Mouse (Mus musculus): ENCODE results near the gene Hyou1. TPM values are rescaled to one million over a fixed set of nuclear protein-coding genes. Genes with fewer than 3 reads are reported as not detected.

Hyou1 gene
- polyA plus RNA-seq (2017; shearing (Covaris generic)), result 15.6 TPM

DNA sequence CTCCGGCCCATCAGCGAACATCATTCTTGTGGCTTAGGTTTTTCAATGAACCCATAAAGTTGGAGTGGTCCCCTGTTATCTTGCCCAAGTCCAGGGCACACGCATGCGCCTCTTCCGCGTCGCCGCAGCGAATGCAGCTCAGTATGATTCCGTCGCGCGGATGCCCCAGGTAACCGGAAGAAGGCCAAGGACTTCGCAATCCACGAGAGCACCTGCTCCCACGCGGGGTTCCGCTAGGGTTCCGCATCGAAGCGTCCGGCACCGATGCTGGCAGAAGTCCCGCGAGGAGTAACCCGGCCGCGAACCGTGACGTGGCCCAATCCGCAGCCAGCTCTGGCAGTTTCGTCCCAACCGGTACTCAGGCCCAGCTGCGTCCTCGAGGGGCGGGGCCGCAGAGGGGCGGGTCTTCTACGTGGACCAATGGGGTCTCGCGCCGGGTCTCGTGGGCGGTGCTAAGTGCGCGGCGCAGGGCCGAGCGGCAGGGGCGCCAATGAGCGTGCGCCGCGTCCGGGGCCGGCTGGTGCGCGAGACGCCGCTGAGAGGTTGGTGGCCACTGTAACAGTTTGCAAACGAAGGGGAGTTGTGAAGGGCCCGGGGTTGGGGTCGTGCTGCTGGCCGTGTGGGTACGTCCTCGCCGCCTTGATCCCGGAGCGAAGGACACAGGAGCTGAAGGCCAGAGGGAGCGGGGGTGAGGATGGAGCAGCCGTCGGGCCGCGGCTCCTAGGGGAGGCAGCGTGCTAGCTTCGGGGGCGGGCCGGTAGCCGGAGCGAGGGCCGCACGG lies at the start of gene Hyou1:
TSS of gene Hyou1 (plus strand) at position 437 of the 781 bp plus-strand sequence.

DNA sequence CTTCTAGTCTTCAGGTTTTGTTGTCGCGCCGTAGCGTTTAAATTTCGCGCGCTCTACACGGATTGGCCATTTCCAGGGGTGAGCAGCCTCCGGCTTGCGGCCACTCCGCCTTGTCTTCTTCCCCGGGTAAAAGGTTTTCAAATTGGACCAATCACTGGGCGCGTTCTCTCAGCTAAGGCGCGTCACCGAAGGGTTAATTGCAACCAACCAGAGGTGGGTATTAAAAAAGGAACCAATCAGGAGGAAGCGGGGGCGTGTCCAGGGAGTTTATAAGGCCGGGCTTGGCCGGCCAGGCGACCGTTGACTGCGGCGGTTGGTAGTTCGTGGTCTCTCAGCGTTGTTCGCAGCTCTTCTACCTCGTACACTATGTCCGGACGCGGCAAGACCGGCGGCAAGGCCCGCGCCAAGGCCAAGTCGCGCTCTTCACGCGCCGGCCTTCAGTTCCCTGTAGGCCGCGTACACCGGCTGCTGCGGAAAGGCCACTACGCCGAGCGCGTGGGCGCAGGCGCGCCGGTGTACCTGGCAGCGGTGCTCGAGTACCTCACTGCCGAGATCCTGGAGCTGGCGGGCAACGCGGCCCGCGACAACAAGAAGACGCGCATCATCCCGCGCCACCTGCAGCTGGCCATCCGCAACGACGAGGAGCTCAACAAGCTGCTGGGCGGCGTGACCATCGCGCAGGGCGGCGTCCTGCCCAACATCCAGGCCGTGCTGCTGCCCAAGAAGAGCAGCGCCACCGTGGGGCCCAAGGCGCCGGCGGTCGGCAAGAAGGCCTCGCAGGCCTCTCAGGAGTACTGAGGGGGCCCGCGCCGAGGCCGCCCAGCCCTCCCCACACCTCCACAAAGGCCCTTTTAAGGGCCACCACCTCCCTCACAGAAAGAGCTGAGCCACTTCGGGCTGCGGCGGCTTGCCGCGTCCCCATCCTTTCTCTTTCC lies 44.6 kb upstream of the Hyou1 start, which contains the start of gene H2afx:
TSS of gene H2afx (plus strand) at position 299 of the 935 bp plus-strand sequence.

DNA sequence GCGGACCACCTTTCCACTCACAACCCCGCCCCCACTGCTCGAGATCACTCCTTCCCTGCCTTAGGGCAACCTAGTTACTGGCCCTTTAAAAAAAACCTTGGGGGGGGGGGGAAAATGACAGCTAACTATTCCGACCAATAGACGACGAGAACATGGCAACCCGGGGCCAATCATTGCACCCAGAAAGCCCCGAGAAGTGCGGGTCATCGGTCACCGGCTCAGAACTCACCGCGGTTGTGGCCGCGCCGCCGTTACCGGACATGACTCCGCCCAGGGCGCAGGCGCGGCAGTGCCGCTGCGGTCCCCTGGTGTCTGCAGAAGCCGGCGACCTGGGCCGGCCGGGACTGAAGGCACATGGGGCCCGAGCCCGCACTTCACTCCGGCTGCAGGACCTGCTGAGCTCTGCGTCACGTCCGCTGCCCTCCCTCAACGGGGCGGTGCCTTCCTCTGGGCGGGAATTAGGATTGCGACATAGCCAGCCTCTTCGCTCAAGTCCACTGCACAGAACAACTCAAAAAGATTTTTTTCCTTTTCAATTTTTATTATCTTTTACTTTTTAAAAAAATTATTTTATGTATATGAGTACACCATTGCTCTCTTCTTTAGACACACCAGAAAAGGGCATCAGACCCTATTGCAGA lies 35.4 kb upstream of the Hyou1 start, which contains the start of gene Hmbs:
TSS of gene Hmbs (minus strand) at position 448 of the 641 bp plus-strand sequence.

DNA sequence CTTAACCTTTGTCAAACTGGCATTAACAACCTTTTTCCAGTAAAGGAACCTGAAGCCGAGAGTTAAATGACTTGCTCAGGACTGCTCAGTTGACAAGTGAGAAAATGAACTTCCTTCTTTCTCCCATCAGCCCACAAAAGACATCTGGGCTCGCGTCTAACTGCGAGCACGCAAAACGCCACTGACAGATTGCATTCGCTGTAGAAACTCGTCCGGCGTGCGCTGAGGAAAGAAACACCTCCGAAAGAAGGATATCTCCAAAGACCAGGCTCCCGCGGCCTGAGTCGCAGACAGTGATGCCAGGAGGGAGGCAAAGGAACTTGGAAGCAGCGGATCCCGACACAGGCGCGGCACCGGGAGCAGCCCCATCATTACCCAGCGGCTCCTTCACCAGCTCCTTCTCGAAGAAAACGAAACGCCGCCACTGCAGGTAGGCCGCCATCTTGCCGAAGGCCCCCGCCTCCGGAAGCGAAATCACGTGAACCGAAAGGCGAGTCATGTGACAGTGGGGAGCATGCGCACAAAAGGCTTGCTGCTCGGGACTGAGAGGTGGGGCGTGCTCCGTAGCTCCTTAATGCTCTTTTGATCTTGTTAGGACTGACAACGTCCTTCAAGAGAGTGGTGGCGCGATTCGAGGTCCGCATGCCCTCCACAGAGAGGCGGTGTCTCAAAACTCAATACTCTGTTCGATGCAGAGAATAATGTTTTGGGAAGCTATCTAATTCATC lies 17.9 kb upstream of the Hyou1 start, which contains the start of gene Vps11:
TSS of gene Vps11 (minus strand) at position 481 of the 728 bp plus-strand sequence.

DNA sequence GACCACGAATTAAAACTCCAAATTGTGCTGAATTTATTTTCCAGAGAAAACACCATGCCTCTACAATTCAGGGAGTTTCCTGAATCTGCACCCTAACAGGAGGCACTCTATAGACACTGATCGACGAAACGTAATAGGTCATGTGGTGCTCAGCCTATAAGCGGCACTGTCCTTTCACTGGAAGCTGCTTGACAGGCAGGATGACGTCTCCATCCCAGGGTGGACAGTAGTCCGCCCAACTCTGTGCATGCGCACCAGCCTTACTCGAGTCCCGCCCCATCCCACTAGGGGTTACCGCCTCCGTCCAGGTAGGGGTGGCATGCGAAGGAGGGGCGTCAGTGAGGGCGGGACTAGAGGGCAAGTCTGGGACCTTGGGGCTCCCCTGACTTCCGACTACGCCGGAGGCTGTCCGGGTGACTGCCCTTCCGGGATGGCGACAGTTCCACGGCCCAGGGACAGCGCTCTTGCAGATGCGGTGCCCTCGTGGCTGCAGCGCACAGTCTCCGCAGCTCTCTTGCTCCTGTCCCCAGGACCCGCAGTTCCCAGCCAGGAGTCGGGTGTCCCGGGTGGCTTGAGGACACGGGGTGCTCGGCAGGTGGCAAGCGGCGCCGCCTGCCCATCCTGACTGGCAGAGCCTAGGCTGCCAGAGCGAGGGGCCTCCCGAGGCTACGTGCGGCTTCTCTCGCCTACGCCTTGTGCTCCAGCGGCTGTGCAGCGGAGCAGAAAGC lies 17.6 kb downstream of the Hyou1 start, which contains the start of gene Slc37a4:
TSS of gene Slc37a4 (plus strand) at position 169 of the 728 bp plus-strand sequence.

DNA sequence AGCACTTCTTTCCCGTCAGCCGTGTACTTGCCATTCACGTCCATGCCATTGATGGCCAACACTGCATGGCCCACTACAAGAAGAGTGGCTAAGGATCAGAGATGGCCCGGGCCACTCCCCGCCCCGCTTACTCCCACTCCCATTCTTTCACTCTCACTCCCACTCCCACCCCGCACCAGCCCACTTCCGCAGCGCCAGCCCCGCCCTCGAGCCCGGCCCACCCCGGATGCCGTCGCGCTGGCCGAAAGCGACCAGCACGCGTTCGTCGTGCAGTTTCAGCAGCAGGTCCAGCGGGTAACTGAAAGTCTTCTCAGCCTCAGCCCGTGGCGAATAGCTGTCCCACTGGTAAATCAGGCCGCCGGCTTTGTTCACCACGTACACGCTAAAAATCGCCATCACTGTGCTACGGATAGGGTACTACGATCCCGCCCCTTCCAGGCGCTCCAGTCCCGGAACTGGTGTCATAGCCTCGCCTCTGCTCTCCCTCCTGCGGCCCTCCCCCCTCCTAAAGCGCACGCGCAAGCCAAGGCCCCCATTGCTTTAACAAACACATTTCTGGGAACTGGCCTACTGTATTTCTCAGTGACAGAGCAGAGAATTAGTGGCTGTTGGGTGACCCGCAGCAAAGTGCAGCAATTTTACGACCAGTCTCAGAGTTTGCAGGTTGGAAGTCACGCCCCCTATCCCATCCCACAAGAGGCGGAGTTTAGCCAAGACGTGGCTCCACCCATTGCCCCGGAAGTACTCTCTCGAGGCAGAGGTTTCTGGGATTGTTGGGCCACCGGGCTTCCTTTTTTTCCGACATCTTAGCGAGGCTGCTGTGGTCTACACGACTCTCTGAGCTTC lies 27.8 kb downstream of the Hyou1 start, which contains the start of the genes Rps25 and Trappc4:
TSS of gene Rps25 (plus strand) at position 234 of the 846 bp plus-strand sequence.
TSS of gene Trappc4 (minus strand) at position 695 of the 846 bp plus-strand sequence.

DNA sequence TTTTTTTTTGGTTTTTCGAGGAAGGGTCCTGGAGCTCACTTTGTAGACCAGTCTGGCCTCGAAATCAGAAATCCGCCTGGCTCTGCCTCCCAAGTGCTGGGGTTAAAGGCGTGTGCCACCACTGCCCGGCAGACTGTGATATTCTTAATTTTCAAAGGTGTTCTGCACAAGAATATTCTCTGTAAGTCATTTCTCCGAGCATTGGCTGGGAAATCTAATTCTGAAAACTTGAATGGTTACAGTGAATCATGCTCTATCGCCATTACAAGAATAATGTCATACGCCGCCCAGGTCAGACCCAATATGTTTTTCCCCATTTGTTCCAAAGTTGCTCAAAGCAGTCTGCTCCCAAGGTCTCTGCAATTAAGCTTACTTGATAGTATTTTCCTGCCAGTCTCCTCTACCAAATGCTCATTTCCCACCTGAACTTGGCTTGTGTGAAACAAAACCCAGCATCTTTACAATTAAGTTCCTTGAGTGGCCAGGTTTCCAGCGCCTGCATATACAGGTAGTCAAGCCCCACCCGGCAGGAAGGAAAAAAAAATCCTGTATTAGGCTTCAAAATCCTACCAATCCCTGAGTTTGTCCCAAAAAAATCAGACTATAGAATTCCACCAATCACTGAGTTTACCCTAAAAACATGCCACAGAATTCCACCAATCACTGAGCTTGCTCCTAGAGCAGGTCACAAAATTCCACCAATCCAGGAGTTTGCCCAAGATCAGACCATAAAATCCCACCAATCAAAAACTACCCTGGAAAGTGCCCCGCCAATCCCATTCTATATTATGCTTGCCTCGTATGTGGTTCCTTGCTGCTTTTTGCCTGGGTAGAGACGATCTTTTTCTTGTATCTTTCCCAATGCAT lies 39.5 kb downstream of the Hyou1 start, which contains the start of gene Ccdc84:
TSS of gene Ccdc84 (minus strand) at position 51 of the 867 bp plus-strand sequence.

DNA sequence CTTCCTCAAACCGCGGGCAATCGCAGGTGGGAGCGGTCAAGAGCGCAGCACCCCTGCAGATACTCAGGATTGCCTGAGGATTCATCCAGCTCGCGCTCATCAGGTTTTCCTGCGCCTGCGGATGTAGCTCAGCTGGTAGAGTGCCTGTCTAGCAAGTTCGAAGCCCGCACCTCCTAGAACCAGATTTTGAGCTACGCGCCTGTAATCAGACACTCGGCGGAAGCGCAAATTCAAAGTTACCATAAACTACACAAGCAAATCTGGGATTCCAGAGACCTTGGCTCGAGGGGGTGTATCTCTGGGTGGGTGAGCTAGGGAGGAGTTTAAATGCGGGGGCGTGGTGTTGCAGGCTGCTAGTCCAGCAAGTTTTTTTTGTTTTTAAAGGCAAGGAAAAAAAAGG lies 61.7 kb downstream of the Hyou1 start, which contains the start of gene Foxr1:
TSS of gene Foxr1 (minus strand) at position 176 of the 400 bp plus-strand sequence.

Other genes with a start within 250 kb of the Hyou1 start
- 0.35 TPM for gene Mcam, start 245.0 kb upstream of the Hyou1 start, polyA plus RNA-seq (2017; shearing (Covaris generic))
- 47.6 TPM for gene Cbl, start 145.4 kb upstream of the Hyou1 start, polyA plus RNA-seq (2017; shearing (Covaris generic))
- gene Ccdc153, start 138.8 kb upstream of the Hyou1 start, polyA plus RNA-seq (2017; shearing (Covaris generic)), result not detected
- not detected for gene Pdzd3, start 128.0 kb upstream of the Hyou1 start, polyA plus RNA-seq (2017; shearing (Covaris generic))
- 11.3 TPM for gene Nlrx1, start 110.9 kb upstream of the Hyou1 start, polyA plus RNA-seq (2017; shearing (Covaris generic))
- not detected for gene Abcg4, start 90.9 kb upstream of the Hyou1 start, polyA plus RNA-seq (2017; shearing (Covaris generic))
- 27.3 TPM for gene Hinfp, start 73.8 kb upstream of the Hyou1 start, polyA plus RNA-seq (2017; shearing (Covaris generic))
- gene C2cd2l, start 59.2 kb upstream of the Hyou1 start, polyA plus RNA-seq (2017; shearing (Covaris generic)), result 17.6 TPM
- 18.8 TPM for gene Dpagt1, start 53.5 kb upstream of the Hyou1 start, polyA plus RNA-seq (2017; shearing (Covaris generic))
- gene H2afx, start 44.8 kb upstream of the Hyou1 start, polyA plus RNA-seq (2017; shearing (Covaris generic)), result 66.8 TPM
- 37.2 TPM for gene Hmbs, start 35.3 kb upstream of the Hyou1 start, polyA plus RNA-seq (2017; shearing (Covaris generic))
- 67.2 TPM for gene Vps11, start 17.8 kb upstream of the Hyou1 start, polyA plus RNA-seq (2017; shearing (Covaris generic))
- gene Slc37a4, start 17.4 kb downstream of the Hyou1 start, polyA plus RNA-seq (2017; shearing (Covaris generic)), result 31.0 TPM
- 1,839 TPM for gene Rps25, start 27.6 kb downstream of the Hyou1 start, polyA plus RNA-seq (2017; shearing (Covaris generic))
- 135 TPM for gene Trappc4, start 28.1 kb downstream of the Hyou1 start, polyA plus RNA-seq (2017; shearing (Covaris generic))
- 63.3 TPM for gene Ccdc84, start 39.1 kb downstream of the Hyou1 start, polyA plus RNA-seq (2017; shearing (Covaris generic))
- gene Foxr1, start 61.6 kb downstream of the Hyou1 start, polyA plus RNA-seq (2017; shearing (Covaris generic)), result not detected
- not detected for gene Upk2, start 75.5 kb downstream of the Hyou1 start, polyA plus RNA-seq (2017; shearing (Covaris generic))
- gene Bcl9l, start 103.3 kb downstream of the Hyou1 start, polyA plus RNA-seq (2017; shearing (Covaris generic)), result 28.8 TPM
- gene Cxcr5, start 182.4 kb downstream of the Hyou1 start, polyA plus RNA-seq (2017; shearing (Covaris generic)), result 41.1 TPM
- gene Ddx6, start 225.4 kb downstream of the Hyou1 start, polyA plus RNA-seq (2017; shearing (Covaris generic)), result 35.7 TPM